Mouse (Mus musculus) layer of hippocampus, postnatal 36 days (tissue): Measurements from ENCODE around the gene Plod2. TPM values are rescaled to one million over a fixed set of nuclear protein-coding genes. Genes with fewer than 3 reads are reported as not detected.

Source experiments
- DNase-seq, 2 experiments: peaks; one replicate each; pipeline ENCODE4 v3.0.0; 2022
- total RNA-seq, 2 experiments: library from RNA; stranded (reverse); gene quantifications; 2 replicates each; pipeline ENCODE4 v1.2.3; 2021

Plod2 gene
- total RNA-seq, 2 experiments from 2014 or later: 7.2 to 8.6 TPM

- DNase-seq: no peak
Measured at GRCm38 (mm10) chr9:92601551-92601950, 59.5 kb downstream of the Plod2 start.

GRCm38 (mm10) chr9:92603541-92603940, 61.5 kb downstream of the Plod2 start:
- DNase-seq: no peak

GRCm38 (mm10) chr9:92610628-92611267, 68.7 kb downstream of the Plod2 start:
- DNase-seq: peak in 1 of 2 experiments; percentile 15

- no peak for DNase-seq
Measured at GRCm38 (mm10) chr9:92612641-92613040, 70.6 kb downstream of the Plod2 start.

- DNase-seq: no peak
Measured at GRCm38 (mm10) chr9:92613206-92613605, 71.2 kb downstream of the Plod2 start.

GRCm38 (mm10) chr9:92616418-92616817, 74.4 kb downstream of the Plod2 start:
- no peak for DNase-seq

GRCm38 (mm10) chr9:92617376-92617775, 75.4 kb downstream of the Plod2 start:
- DNase-seq: no peak

GRCm38 (mm10) chr9:92620088-92620487, 78.1 kb downstream of the Plod2 start:
- no peak for DNase-seq

- no peak for DNase-seq
Measured at GRCm38 (mm10) chr9:92621246-92621645, 79.2 kb downstream of the Plod2 start.

- DNase-seq: no peak
Measured at GRCm38 (mm10) chr9:92621878-92622282, 79.9 kb downstream of the Plod2 start.

- no peak for DNase-seq
Measured at GRCm38 (mm10) chr9:92634792-92635191, 92.8 kb downstream of the Plod2 start.

GRCm38 (mm10) chr9:92639200-92639897, 97.3 kb downstream of the Plod2 start:
- no peak for DNase-seq

- DNase-seq: no peak
Measured at GRCm38 (mm10) chr9:92641717-92642116, 99.7 kb downstream of the Plod2 start.

Other genes with a start within 250 kb of the Plod2 start
- not detected for gene 1700057G04Rik, start 232.8 kb upstream of the Plod2 start, total RNA-seq
- gene Plscr4, start 84.8 kb upstream of the Plod2 start, total RNA-seq: 1 to 10 TPM; 3.0 to 3.6 TPM